ENCODE assay signal across 8 mouse cellular contexts in genomic region chr17:27001889-27002288, GRCm38 (mm10). TPM values are rescaled to one million over a fixed set of nuclear protein-coding genes. Genes with fewer than 3 reads are reported as not detected.
DNase-seq lines count a peak whose midpoint lies in the region; ATAC-seq and TF ChIP-seq lines count a peak whose summit lies in the region.

No protein-coding gene starts in this region.

- DNase-seq in CD4-positive helper T cell, adult 2 months (ENCODE audit: low read depth, low spot score): peak; percentile 52
- peak; percentile 78 for DNase-seq in ZHBTc4 (ENCODE audit: low read depth, low spot score)
- DNase-seq in lung, postnatal 36 days: peak; percentile 51
- DNase-seq in gastrocnemius, adult 8-10 months (ENCODE audit: low spot score in 2 of 2): no peak
- DNase-seq in urinary bladder, postnatal 10 days (ENCODE audit: low spot score): no peak
- no peak for DNase-seq in urinary bladder, postnatal 36 days (ENCODE audit: low spot score in 2 of 2)

- peak; percentile 78 for TF ChIP-seq CTCF in intestine, postnatal 0 days (IDR thresholded peaks at IDR 0.05; ENCODE audit: low read depth)

- 55% methylated on average over 6 of the region's 6 CpGs for WGBS in intestine, postnatal 0 days
- 50% methylated on average over 6 of the region's 6 CpGs for WGBS in intestine, embryonic 16.5 days

- no peaks in the 10 kb centered on the region; the same call in 1 of the 2 replicates for H3K4me1 ChIP-seq in intestine, postnatal 0 days (replicated peaks; ENCODE audit: control insufficient read depth, insufficient read depth, low read length)
- H3K4me1 ChIP-seq in intestine, embryonic 16.5 days (ENCODE audit: control insufficient read depth, insufficient read depth, low read length): no peaks in the 10 kb centered on the region

- no peak overlapping the region for H3K4me2 ChIP-seq in intestine, postnatal 0 days (replicated peaks; ENCODE audit: low read depth)
- no peak overlapping the region for H3K4me2 ChIP-seq in intestine, embryonic 16.5 days (ENCODE audit: low read depth, low read length)

- no peaks in the 10 kb centered on the region for H3K27me3 ChIP-seq in intestine, postnatal 0 days (replicated peaks; ENCODE audit: control insufficient read depth, insufficient read depth, low read length)
- no peaks in the 10 kb centered on the region for H3K27me3 ChIP-seq in intestine, embryonic 16.5 days (replicated peaks; ENCODE audit: control insufficient read depth, insufficient read depth, low read length)

- H3K9me3 ChIP-seq in intestine, postnatal 0 days (ENCODE audit: control insufficient read depth): no peaks in the 10 kb centered on the region
- H3K9me3 ChIP-seq in intestine, embryonic 16.5 days (ENCODE audit: control insufficient read depth, low read length): no peaks in the 10 kb centered on the region

- H3K9ac ChIP-seq in intestine, postnatal 0 days (ENCODE audit: low read depth, low read length): no peak overlapping the region
- H3K9ac ChIP-seq in intestine, embryonic 16.5 days (ENCODE audit: low read depth, low read length): no peak overlapping the region

- ATAC-seq in intestine, postnatal 0 days: no peak
- no peak for ATAC-seq in intestine, embryonic 16.5 days

- no peak overlapping the region for H3K27ac ChIP-seq in intestine, postnatal 0 days (ENCODE audit: low read depth, low read length)
- no peak overlapping the region for H3K27ac ChIP-seq in intestine, embryonic 16.5 days (ENCODE audit: low read length)

- no peak overlapping the region for H3K4me3 ChIP-seq in intestine, postnatal 0 days (ENCODE audit: low read depth, low read length)
- no peak overlapping the region for H3K4me3 ChIP-seq in intestine, embryonic 16.5 days (ENCODE audit: low read length)

- no peaks in the 10 kb centered on the region for H3K36me3 ChIP-seq in intestine, postnatal 0 days (ENCODE audit: control insufficient read depth, insufficient read depth)
- H3K36me3 ChIP-seq in intestine, embryonic 16.5 days (ENCODE audit: control insufficient read depth, insufficient read depth, low read length): no peaks in the 10 kb centered on the region

RNA-seq across cellular contexts. Expression of gene Bak1, which starts 26.9 kb away (rescaled TPM):
- 18.1 and 18.2 TPM in 2 replicates for polyA plus RNA-seq in intestine, postnatal 0 days (2015; fragmentation: Nextera tagmentation; extraction: Ambion mirVana)
- 8.5 and 10.3 TPM in 2 replicates for polyA plus RNA-seq in intestine, embryonic 16.5 days (2015; fragmentation: Nextera tagmentation; extraction: Ambion mirVana)
- 10 to 100 TPM; 18.8 to 22.3 (median 21.4) TPM for total RNA-seq in gastrocnemius, adult 8-10 months (2022)

RNA-seq across cellular contexts. Expression of gene Zbtb9, which starts 28.9 kb away (rescaled TPM):
- polyA plus RNA-seq in intestine, postnatal 0 days (2015; fragmentation: Nextera tagmentation; extraction: Ambion mirVana): 6.5 and 6.7 TPM in 2 replicates
- polyA plus RNA-seq in intestine, embryonic 16.5 days (2015; fragmentation: Nextera tagmentation; extraction: Ambion mirVana): 13.8 and 14.8 TPM in 2 replicates
- 1 to 10 TPM; 1.1 to 1.6 (median 1.5) TPM for total RNA-seq in gastrocnemius, adult 8-10 months (2022)

RNA-seq across cellular contexts. Expression of gene Itpr3, which starts 55.2 kb away (rescaled TPM):
- 6.1 and 7.2 TPM in 2 replicates for polyA plus RNA-seq in intestine, postnatal 0 days (2015; fragmentation: Nextera tagmentation; extraction: Ambion mirVana)
- polyA plus RNA-seq in intestine, embryonic 16.5 days (2015; fragmentation: Nextera tagmentation; extraction: Ambion mirVana): 12.1 and 16.5 TPM in 2 replicates
- total RNA-seq in gastrocnemius, adult 8-10 months (2022): 1 to 10 TPM; 1.4 to 2.8 (median 2.0) TPM

Comparison
In these comparisons a context has a peak if more than half of its experiments do, and no peak if none do; other contexts are left out.
1. DNase-seq: peak in CD4-positive helper T cell, adult 2 months (single experiment), ZHBTc4 (single experiment) and lung, postnatal 36 days (single experiment); none in gastrocnemius, adult 8-10 months (0 of 2), urinary bladder, postnatal 10 days (single experiment) and urinary bladder, postnatal 36 days (0 of 2).